Mouse (Mus musculus): ENCODE data around the gene Gnat3. TPM values are rescaled to one million over a fixed set of nuclear protein-coding genes. Genes with fewer than 3 reads are reported as not detected.
"Not testable (repeated sequence)": the region's sequence is repeated elsewhere in the genome, so short reads cannot be mapped to it uniquely, and the experiment has no call there.

Gnat3 gene
- polyA plus RNA-seq (2015; fragmentation: Nextera tagmentation; extraction: Ambion mirVana), result not detected in 2 replicates

DNA sequence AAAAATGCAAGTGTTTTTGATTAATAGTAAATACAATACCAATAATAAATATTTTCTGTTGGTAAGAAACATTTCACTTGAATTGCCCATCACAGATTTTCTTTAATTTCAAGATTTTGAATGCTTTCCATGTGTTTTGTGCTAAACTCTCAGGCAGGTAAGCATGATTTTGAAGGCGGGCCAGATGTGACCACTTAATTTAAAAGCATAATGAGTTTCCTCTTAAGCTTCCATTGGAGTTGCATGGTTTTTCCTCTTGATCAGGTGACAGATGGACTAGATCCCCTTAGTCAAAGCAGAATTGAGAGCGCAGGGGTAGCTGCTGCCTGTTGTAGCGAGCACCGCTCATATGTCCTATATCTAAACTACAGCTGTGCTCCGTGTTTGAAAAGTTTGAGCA is at the start of gene Gnat3:
TSS of gene Gnat3 (plus strand) at position 301 of the 400 bp plus-strand sequence.
- WGBS, result 94% methylated on average over 5 of the region's 5 CpGs

DNA sequence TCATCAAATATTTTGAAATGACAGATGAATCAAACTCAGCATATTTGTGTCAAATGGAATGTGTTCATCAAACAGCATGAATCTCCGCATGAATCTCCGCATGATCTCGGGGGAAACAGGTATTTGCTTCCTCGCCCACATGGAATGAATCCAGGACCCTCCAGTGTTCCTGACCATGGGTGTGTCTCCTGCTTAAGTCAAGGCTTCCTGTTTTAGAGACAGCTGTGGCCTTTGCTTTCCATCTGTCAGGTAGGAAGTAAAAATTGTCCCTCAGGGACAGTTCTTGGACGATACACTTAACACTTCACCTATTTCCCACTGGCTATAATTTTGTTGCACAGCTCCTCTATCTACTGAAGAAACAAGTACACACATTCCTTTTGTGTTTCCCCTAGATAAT is 43.4 kb upstream of the Gnat3 start:
- H3K27me3 ChIP-seq, result no peaks in the 10 kb centered on the region
- H3K36me3 ChIP-seq, result no peaks in the 10 kb centered on the region
- H3K4me3 ChIP-seq (replicated peaks), result no peak overlapping the region
- H3K4me1 ChIP-seq, result peaks cover 2% of the 10 kb centered on the region; the same call in 1 of the 2 replicates
- no peak for ATAC-seq (replicated peaks; ENCODE audit: low FRiP score)
- H3K9ac ChIP-seq, result no peak overlapping the region
- H3K4me2 ChIP-seq, result no peak overlapping the region
- WGBS, result 64% methylated on average over 5 of the region's 5 CpGs
- H3K27ac ChIP-seq, result no peak overlapping the region
- H3K9me3 ChIP-seq (replicated peaks), result no peaks in the 10 kb centered on the region

More for the DNA sequence above, at the start of gene Gnat3:
- Histone ChIP-seq H3K4me1 (no peaks in the 10 kb centered on the region), H3K4me2 (no peak within 1 kb of the TSS), H3K9ac (no peak within 1 kb of the TSS), H3K36me3 (no peaks in the 10 kb centered on the region), H3K9me3 (replicated peaks) (no peaks in the 10 kb centered on the region), H3K27me3 (no peaks in the 10 kb centered on the region), H3K27ac (no peak within 1 kb of the TSS), H3K4me3 (replicated peaks) (no peak within 1 kb of the TSS)
- ATAC-seq (replicated peaks; ENCODE audit: low FRiP score), result no peak

DNA sequence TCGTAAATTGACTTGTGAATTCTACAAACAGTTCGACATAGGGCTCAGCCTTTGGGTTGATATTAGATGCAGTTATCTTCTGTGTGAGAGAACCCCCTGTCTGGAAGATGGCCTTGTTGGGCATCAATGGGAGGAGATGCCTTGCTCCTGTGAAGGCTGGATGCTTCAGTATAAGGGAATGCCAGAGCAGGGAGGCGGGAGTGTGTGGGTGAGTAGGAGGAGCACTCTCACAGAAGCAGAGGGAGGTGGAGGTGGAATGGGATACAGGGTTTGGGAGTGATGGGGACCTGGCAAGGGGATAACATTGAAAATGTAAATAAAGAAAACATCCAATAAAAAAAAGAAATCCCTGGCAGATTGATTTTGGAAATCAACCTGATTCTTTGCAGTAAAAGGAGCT is 38.7 kb upstream of the Gnat3 start:
- Histone ChIP-seq H3K27ac (0 out of 2 replicates have a peak overlapping the region, but pooled peaks have one; percentile 7), H3K4me3 (replicated peaks) (no peak overlapping the region)
- WGBS, result 75% methylated on average over 3 of the region's 3 CpGs

GRCm38 (mm10) chr5:17924085-17924518 is 38.2 kb upstream of the Gnat3 start:
- peak; percentile 87 for ATAC-seq (replicated peaks; ENCODE audit: low FRiP score)
- Histone ChIP-seq H3K9ac (no peak overlapping the region), H3K27ac (peak overlapping the region; percentile 42; the same call in 1 of the 2 replicates), H3K36me3 (no peaks in the 10 kb centered on the region), H3K27me3 (0 out of 2 replicates have a peak, but pooled peaks cover 3% of the 10 kb centered on the region), H3K4me2 (no peak overlapping the region), H3K4me1 (peaks cover 14% of the 10 kb centered on the region; the same call in 1 of the 2 replicates), H3K9me3 (replicated peaks) (no peaks in the 10 kb centered on the region), H3K4me3 (replicated peaks) (no peak overlapping the region)
- WGBS, result 21% methylated on average over 2 of the region's 2 CpGs

More for the DNA sequence above, 38.7 kb upstream of the Gnat3 start:
- H3K9me3 ChIP-seq (replicated peaks), result no peaks in the 10 kb centered on the region
- ATAC-seq (replicated peaks; ENCODE audit: low FRiP score), result peak; percentile 53; the same call in 1 of the 2 replicates
- no peak overlapping the region for H3K9ac ChIP-seq
- no peak overlapping the region for H3K4me2 ChIP-seq
- no peaks in the 10 kb centered on the region for H3K36me3 ChIP-seq
- peaks cover 14% of the 10 kb centered on the region; the same call in 1 of the 2 replicates for H3K4me1 ChIP-seq
- H3K27me3 ChIP-seq, result 0 out of 2 replicates have a peak, but pooled peaks cover 3% of the 10 kb centered on the region

GRCm38 (mm10) chr5:17928471-17928870 is 33.9 kb upstream of the Gnat3 start:
- H3K9ac ChIP-seq, result no peak overlapping the region
- H3K27ac ChIP-seq, result no peak overlapping the region
- no peak overlapping the region for H3K4me2 ChIP-seq
- H3K27me3 ChIP-seq, result 0 out of 2 replicates have a peak, but pooled peaks cover 3% of the 10 kb centered on the region
- no peak overlapping the region for H3K4me3 ChIP-seq (replicated peaks)
- H3K36me3 ChIP-seq, result no peaks in the 10 kb centered on the region
- ATAC-seq (replicated peaks; ENCODE audit: low FRiP score), result peak; percentile 65
- 30% methylated on average over 4 of the region's 4 CpGs for WGBS
- peaks cover 14% of the 10 kb centered on the region; the same call in 1 of the 2 replicates for H3K4me1 ChIP-seq
- H3K9me3 ChIP-seq (replicated peaks), result no peaks in the 10 kb centered on the region

DNA sequence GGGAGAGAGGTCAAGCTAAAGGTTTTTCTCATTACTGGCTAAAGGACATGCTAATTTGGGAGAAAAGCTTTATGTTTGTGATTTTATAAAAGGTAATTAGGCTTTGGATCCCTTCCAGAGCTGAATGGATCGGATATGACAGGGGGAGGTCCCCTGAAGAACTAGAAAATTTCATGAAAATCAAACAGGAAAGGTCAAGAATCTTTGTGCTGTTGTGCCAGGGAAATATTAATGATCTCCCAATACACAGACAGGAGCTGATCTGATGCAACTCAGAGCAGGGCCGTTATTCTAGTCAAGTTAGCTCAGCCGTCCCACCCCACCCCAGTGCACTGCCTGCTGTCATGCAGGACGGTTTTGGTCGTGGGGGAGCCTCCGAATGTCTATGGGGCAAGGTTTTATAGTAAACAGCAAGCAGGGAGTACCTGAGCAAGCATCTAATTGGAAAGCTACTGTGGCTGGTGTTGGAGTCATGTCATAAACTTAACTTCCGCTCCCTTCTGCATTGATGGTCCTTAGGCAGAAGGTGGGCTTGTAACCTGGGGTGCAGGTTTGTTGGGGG is 33.3 kb upstream of the Gnat3 start:
- Histone ChIP-seq H3K27ac (no peak overlapping the region), H3K36me3 (no peaks in the 10 kb centered on the region), H3K9ac (no peak overlapping the region), H3K4me1 (peaks cover 12% of the 10 kb centered on the region; the same call in 1 of the 2 replicates), H3K27me3 (0 out of 2 replicates have a peak, but pooled peaks cover 3% of the 10 kb centered on the region), H3K4me2 (no peak overlapping the region), H3K4me3 (replicated peaks) (no peak overlapping the region), H3K9me3 (replicated peaks) (no peaks in the 10 kb centered on the region)
- ATAC-seq (replicated peaks; ENCODE audit: low FRiP score), result no peak
- WGBS, result 49% methylated on average over 7 of the region's 7 CpGs

DNA sequence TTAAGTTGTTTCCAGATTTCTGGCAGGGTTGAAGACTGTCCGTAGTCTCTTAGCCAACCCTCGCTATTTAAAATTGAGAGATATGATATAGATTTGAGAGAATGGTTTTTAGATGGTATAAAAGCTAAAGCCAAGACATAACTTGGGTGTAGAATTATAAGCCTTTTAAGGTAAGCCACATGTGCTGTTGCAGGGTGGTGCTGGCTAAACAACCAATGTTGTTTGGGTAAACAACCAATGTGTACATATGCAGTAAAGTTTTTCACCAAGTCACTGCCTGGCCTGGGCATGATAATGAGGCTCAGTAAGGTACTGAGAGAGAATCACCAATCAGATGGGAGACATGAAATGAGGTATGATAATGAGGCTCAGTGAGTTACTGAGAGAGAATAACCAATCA is 30.8 kb upstream of the Gnat3 start:
- H3K36me3 ChIP-seq; H3K4me2 ChIP-seq; H3K27me3 ChIP-seq; H3K9ac ChIP-seq; H3K4me1 ChIP-seq; H3K4me3 ChIP-seq (replicated peaks); ATAC-seq (replicated peaks; ENCODE audit: low FRiP score); H3K27ac ChIP-seq; H3K9me3 ChIP-seq (replicated peaks): not testable (repeated sequence)
- 97% methylated on average over 2 of the region's 2 CpGs for WGBS

DNA sequence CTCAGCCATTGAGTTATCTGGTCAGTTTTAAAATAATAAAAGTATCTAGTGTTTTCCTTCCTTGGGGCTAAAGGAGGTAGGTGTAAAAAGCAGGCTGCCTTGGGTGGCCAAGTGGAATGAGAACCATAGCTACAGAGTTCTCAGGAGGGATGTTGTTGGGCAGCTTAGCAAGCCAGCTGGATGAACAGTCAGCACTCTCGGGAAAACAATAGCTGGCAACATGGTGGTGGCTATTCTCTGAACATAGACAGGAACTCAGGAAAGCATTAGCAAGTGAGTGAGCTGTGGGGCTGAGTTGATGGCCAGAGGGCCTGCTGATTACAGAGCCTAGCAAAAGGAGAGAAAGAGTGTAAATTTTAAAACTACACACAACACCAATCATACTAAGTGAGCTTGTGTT is 27.8 kb upstream of the Gnat3 start:
- Histone ChIP-seq H3K4me2 (no peak overlapping the region), H3K4me3 (replicated peaks) (no peak overlapping the region), H3K27ac (no peak overlapping the region), H3K9me3 (replicated peaks) (no peaks in the 10 kb centered on the region), H3K36me3 (no peaks in the 10 kb centered on the region), H3K9ac (no peak overlapping the region), H3K4me1 (no peaks in the 10 kb centered on the region), H3K27me3 (no peaks in the 10 kb centered on the region)
- no peak for ATAC-seq (replicated peaks; ENCODE audit: low FRiP score)
- 79% methylated on average over 1 of the region's 1 CpGs for WGBS

DNA sequence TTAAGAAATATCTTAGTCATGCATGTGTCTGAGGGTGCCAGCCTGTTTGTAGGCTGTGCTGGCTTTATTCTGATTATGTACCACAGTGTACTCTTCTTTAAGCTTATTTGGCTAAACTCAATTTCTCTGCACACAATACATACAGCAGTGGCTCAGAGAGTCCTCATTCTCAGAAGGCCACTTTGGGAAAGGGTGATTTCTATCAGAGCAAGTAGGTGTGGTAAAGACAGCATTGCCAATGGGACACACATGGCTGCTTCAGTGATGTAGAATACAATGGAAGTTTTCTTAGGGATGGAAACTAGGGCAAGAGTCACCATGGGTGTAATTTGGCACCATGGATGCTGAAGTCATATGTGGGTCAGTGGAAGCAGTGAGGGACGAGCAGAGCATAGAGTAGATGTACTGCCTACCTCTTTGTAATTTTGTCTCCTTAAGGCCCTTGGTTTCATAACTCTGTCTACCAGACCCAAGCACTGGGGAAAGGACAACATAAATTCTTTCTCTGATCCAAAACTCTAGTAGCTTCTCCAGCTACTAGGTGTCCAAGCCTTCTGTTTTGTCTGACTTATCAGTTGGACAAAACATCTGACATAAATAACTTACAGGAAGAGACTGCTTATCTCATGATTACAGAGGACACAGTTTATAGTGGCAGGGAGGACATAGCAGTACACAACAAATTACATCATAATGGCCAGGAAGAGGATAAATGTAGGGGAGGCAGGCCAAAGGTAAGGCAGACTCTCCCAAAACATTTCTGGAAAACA is 24.0 kb upstream of the Gnat3 start:
- WGBS, result 48% methylated on average over 1 of the region's 1 CpGs
- Histone ChIP-seq H3K36me3 (no peaks in the 10 kb centered on the region), H3K4me3 (replicated peaks) (no peak overlapping the region), H3K9ac (no peak overlapping the region), H3K27ac (no peak overlapping the region), H3K4me2 (no peak overlapping the region), H3K9me3 (replicated peaks) (no peaks in the 10 kb centered on the region), H3K4me1 (no peaks in the 10 kb centered on the region), H3K27me3 (no peaks in the 10 kb centered on the region)
- ATAC-seq (replicated peaks; ENCODE audit: low FRiP score), result no peak

GRCm38 (mm10) chr5:17956468-17956867 is 5.9 kb upstream of the Gnat3 start:
- H3K4me1 ChIP-seq, result no peaks in the 10 kb centered on the region
- H3K4me3 ChIP-seq (replicated peaks), result no peak overlapping the region
- no peaks in the 10 kb centered on the region for H3K27me3 ChIP-seq
- no peak overlapping the region for H3K27ac ChIP-seq
- no peak overlapping the region for H3K9ac ChIP-seq
- 50% methylated on average over 1 of the region's 1 CpGs for WGBS
- no peak overlapping the region for H3K4me2 ChIP-seq
- no peak for ATAC-seq (replicated peaks; ENCODE audit: low FRiP score)
- H3K36me3 ChIP-seq, result no peaks in the 10 kb centered on the region
- no peaks in the 10 kb centered on the region for H3K9me3 ChIP-seq (replicated peaks)

DNA sequence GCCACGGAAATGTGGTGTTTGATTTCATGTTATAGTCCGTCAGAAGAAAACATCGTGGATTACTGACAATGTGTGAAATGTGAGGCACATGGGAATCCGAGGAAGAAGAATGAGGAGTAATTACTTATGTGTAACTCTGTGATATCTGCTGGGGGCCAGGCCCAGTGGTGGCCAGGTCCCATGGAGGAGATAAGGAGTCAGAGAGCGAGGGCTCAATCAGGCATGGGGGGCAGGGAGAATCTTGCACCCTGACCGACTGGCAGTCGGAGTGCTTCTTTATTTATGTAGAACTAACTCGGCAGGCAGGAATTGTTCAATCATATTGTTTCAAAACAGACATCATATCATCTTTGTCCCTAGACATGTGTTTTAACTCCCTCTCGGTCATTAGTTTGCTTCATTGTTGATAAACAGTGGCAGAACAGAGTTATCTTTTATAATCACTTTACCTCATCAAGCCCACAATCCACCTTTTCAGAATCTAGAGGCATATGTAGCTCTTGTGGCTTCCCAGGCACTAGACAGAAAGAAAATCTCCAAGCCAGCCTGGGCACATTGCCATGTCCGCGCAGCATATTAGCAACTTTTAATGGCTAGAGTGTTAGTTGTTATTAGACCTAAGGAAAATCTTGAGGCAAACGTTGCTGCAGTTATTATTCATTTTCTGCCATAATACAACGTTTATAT is 7.5 kb downstream of the Gnat3 start:
- ATAC-seq (replicated peaks; ENCODE audit: low FRiP score), result no peak
- H3K9me3 ChIP-seq (replicated peaks), result no peaks in the 10 kb centered on the region
- no peak overlapping the region for H3K27ac ChIP-seq
- WGBS, result 78% methylated on average over 13 of the region's 13 CpGs
- no peak overlapping the region for H3K4me2 ChIP-seq
- no peak overlapping the region for H3K4me3 ChIP-seq (replicated peaks)
- H3K27me3 ChIP-seq, result no peaks in the 10 kb centered on the region
- no peak overlapping the region for H3K9ac ChIP-seq
- no peaks in the 10 kb centered on the region for H3K36me3 ChIP-seq
- no peaks in the 10 kb centered on the region for H3K4me1 ChIP-seq

GRCm38 (mm10) chr5:17970391-17970730 is 8.0 kb downstream of the Gnat3 start:
- no peaks in the 10 kb centered on the region for H3K9me3 ChIP-seq (replicated peaks)
- H3K27ac ChIP-seq, result no peak overlapping the region
- no peaks in the 10 kb centered on the region for H3K36me3 ChIP-seq
- 91% methylated on average over 3 of the region's 3 CpGs for WGBS
- H3K27me3 ChIP-seq, result no peaks in the 10 kb centered on the region
- H3K4me3 ChIP-seq (replicated peaks), result no peak overlapping the region
- no peak overlapping the region for H3K4me2 ChIP-seq
- H3K9ac ChIP-seq, result no peak overlapping the region
- ATAC-seq (replicated peaks; ENCODE audit: low FRiP score), result no peak
- no peaks in the 10 kb centered on the region for H3K4me1 ChIP-seq
